Mouse (Mus musculus): ENCODE measurements around the gene Cerkl.

DNA sequence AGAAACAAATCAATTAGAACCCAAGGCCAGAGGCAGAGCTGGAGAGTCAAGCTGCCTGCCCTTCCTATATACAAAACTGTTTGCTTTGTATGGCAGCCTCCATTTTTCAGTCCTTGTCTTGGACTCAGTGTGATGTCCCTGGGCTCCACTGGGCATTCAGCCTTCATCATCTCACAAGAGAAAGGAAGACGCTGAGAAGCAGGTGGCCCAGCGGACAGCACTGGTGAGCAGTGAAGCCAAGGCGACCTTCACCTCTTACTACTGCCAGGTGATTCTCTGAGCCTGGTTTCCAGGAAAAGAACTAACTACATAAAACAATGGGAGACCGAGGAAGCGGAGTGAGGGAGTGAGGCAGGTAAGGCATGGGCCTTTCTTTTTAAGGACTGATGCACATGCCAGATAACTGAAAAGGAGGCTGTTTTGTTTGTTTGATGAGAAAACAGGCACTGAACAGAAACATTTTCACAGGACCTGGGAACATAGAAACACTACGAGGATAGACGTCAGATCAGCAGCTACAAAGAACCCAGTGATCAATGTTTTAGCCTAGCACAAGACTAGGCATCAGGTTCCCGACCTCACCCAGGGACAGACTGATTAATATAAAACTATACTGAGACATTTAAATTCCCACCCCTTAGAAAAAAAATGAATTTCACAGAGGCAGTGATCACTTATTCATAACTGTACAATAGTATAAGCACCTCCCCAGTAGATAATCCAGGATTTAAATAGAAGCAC, 78.1 kb downstream of the Cerkl start:
- TF ChIP-seq CTCF (IDR thresholded peaks at IDR 0.05; ENCODE audit: borderline replicate concordance, insufficient read depth, low read depth, low read length) (no peak), POLR2A (IDR thresholded peaks at IDR 0.05; ENCODE audit: borderline replicate concordance, insufficient read depth, low read length) (no peak)

Data from cerebellum, adult 2 months (tissue).